In the genomic region with DNA sequence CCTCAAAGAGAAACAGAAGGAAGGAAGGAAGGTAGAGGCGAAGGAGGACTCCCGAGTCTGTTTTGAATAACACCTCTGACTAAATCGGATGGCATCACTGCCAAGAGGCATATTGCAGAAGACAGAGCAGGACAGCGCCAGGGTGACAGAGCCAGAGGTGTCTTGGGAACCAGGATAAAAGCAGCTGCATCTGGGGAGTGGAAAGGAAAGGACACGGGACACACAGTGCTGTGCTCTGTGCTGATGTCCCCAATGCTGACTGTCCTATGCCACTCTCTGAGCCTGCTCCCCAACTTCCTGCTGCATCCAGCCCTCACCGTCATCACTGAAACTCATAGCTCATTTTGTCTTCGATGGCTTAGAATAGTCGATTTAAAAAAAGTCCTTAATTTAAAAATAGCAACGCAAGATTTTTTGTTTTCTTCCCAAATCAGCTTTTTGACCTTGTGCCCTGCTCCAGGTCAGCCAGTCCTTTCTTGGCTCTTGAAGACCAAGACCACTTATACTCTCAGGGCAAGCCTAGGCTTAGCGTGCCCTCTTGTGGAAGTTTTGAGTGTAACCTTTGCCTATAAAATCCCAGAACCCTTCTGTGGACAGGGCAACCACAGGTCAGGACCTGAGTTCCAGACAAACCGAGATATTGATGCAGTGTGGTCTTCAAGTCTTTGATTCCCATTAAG, we compare ENCODE assay signal across 8 mouse cellular contexts. TPM values are rescaled to one million over a fixed set of nuclear protein-coding genes. Genes with fewer than 3 reads are reported as not detected.
A peak's percentile ranks its signal among the peaks of the same experiment; 100 is the strongest.
DNase-seq lines count a peak whose midpoint lies in the region; TF ChIP-seq lines count a peak whose summit lies in the region.

No protein-coding gene starts in this region.

- no peaks in the 10 kb centered on the region for H3K36me3 ChIP-seq in spleen, adult 2 months (ENCODE audit: control insufficient read depth, insufficient read depth, low read length)
- H3K36me3 ChIP-seq in kidney, adult 2 months (ENCODE audit: control insufficient read depth, insufficient read depth, low read length), result no peaks in the 10 kb centered on the region

- no peak overlapping the region for H3K4me3 ChIP-seq in spleen, adult 2 months (ENCODE audit: extremely low read depth, insufficient read depth, insufficient read length)
- no peak overlapping the region for H3K4me3 ChIP-seq in kidney, adult 2 months (ENCODE audit: insufficient read depth, low read depth, low read length)
- H3K4me3 ChIP-seq in lung, adult 2 months (replicated peaks; ENCODE audit: extremely low read depth, low read depth, low read length), result no peak overlapping the region

- peak overlapping the region; percentile 47; the same call in 1 of the 2 replicates for H3K27ac ChIP-seq in spleen, adult 2 months (ENCODE audit: insufficient read depth, low read length)
- H3K27ac ChIP-seq in kidney, adult 2 months (ENCODE audit: insufficient read depth, low read depth, low read length), result peak overlapping the region; percentile 13; the same call in 1 of the 2 replicates

- H3K4me1 ChIP-seq in spleen, adult 2 months (ENCODE audit: control insufficient read depth, insufficient read depth, insufficient read length), result no peaks in the 10 kb centered on the region
- H3K4me1 ChIP-seq in kidney, adult 2 months (ENCODE audit: control insufficient read depth, insufficient read depth, low read length), result peaks cover 6% of the 10 kb centered on the region; the same call in 1 of the 2 replicates
- no peaks in the 10 kb centered on the region; the same call in 1 of the 2 replicates for H3K4me1 ChIP-seq in lung, adult 2 months (ENCODE audit: control insufficient read depth, insufficient read depth, low read length)

- H3K27me3 ChIP-seq in spleen, adult 2 months (ENCODE audit: control insufficient read depth, insufficient read depth, low read length), result peaks cover 7% of the 10 kb centered on the region
- H3K27me3 ChIP-seq in kidney, adult 2 months (replicated peaks; ENCODE audit: control insufficient read depth, insufficient read depth, low read length), result no peaks in the 10 kb centered on the region

- peak; percentile 17; the same call in 1 of the 2 replicates for TF ChIP-seq CTCF in spleen, adult 2 months (IDR thresholded peaks at IDR 0.05; ENCODE audit: extremely low read depth, insufficient read depth, insufficient read length, insufficient replicate concordance)
- peak; percentile 72 for TF ChIP-seq CTCF in kidney, adult 2 months (conservative IDR thresholded peaks at IDR 0.05; ENCODE audit: insufficient read depth, insufficient read length, low read depth, low read length)
- peak; percentile 49 for TF ChIP-seq CTCF in lung, adult 2 months (IDR thresholded peaks at IDR 0.05; ENCODE audit: insufficient read depth, low read length)

- 28% methylated on average over 11 of the region's 11 CpGs for WGBS in spleen, adult 2 months
- WGBS in kidney, adult 2 months, result 26% methylated on average over 11 of the region's 11 CpGs
- 18% methylated on average over 11 of the region's 11 CpGs for WGBS in lung, adult 2 months

- peak in 1 of 2 experiments; percentile 18 for DNase-seq in spleen, adult 2 months (ENCODE audit: low read depth in 1 of 2, low spot score in 2 of 2)
- DNase-seq in spleen, postnatal 36 days (ENCODE audit: low spot score in 2 of 2), result no peak
- DNase-seq in cerebellum, postnatal 14 days, result peak; percentile 78 to 79
- peak; percentile 48 to 74 for DNase-seq in heart, adult 9 months (ENCODE audit: low spot score in 2 of 2)
- DNase-seq in kidney, adult 2 months, result peak; percentile 75
- peak; percentile 39 for DNase-seq in lung, adult 2 months
- DNase-seq in retina, postnatal 1 day, result peak; percentile 81
- no peak for DNase-seq in spleen, adult 12 weeks (ENCODE audit: low spot score)

- no peak for TF ChIP-seq POLR2A in spleen, adult 2 months (IDR thresholded peaks at IDR 0.05; ENCODE audit: low read depth, low read length)
- TF ChIP-seq POLR2A in kidney, adult 2 months (IDR thresholded peaks at IDR 0.05; ENCODE audit: low read depth, low read length), result no peak
- no peak for TF ChIP-seq POLR2A in lung, adult 2 months (IDR thresholded peaks at IDR 0.05; ENCODE audit: borderline replicate concordance, extremely low read depth, low read depth, low read length)

RNA-seq across cellular contexts. Expression of gene Pou2f3, which starts 0.7 kb away (rescaled TPM):
- polyA plus RNA-seq in spleen, adult 2 months (2012; rRNA removed), result not detected in 2 replicates
- polyA plus RNA-seq in kidney, adult 2 months (2012; rRNA removed), result 0.14 and 0.22 TPM in 2 replicates
- polyA plus RNA-seq in lung, adult 2 months (2012; rRNA removed), result 0.07 and 0.46 TPM in 2 replicates

RNA-seq across cellular contexts. Expression of gene Oaf, which starts 28.8 kb away (rescaled TPM):
- 8.5 and 10.9 TPM in 2 replicates for polyA plus RNA-seq in spleen, adult 2 months (2012; rRNA removed)
- polyA plus RNA-seq in kidney, adult 2 months (2012; rRNA removed), result 60.8 and 61.1 TPM in 2 replicates
- 9.2 and 10.1 TPM in 2 replicates for polyA plus RNA-seq in lung, adult 2 months (2012; rRNA removed)

Comparison
In these comparisons a context has a peak if more than half of its experiments do, and no peak if none do; other contexts are left out.
1. DNase-seq: peak in cerebellum, postnatal 14 days (2 of 2), heart, adult 9 months (2 of 2), kidney, adult 2 months (single experiment), lung, adult 2 months (single experiment) and retina, postnatal 1 day (single experiment); none in spleen, postnatal 36 days (0 of 2) and spleen, adult 12 weeks (single experiment).
2. CTCF ChIP-seq: peak in every context shown above with its lines; median percentile 72 in kidney, adult 2 months; 49 in lung, adult 2 months; 17 in spleen, adult 2 months.